Mouse (Mus musculus) MEL (cell line): ENCODE results near the gene Srsf11. TPM values are rescaled to one million over a fixed set of nuclear protein-coding genes. Genes with fewer than 3 reads are reported as not detected.

ENCODE experiments used
- DNase-seq: peaks from one replicate; pipeline ENCODE4 v3.0.0; 2011; ENCODE audit warnings: low read depth, low spot score
- H3K27ac ChIP-seq: 2 replicates; pipeline ENCODE4 v1.5.1; 2012; ENCODE audit warnings: low read depth, mild to moderate bottlenecking, control low read depth, low read length, moderate library complexity; ENCODE audit not compliant: control insufficient read depth
- H3K27me3 ChIP-seq, 2 experiments: fragments of 150-350 bp in 1 of 2; sonication (generic) in 1 of 2; 2 replicates each; pipeline ENCODE4 v1.6.1; 2012; ENCODE audit warnings: low read length in 2 of 2, mild to moderate bottlenecking in 2 of 2, improper control_type of control experiment in 1 of 2, moderate library complexity in 1 of 2; ENCODE audit not compliant: insufficient read depth in 2 of 2, control insufficient read depth in 1 of 2
- H3K36me3 ChIP-seq, 2 experiments: 2 replicates each; pipeline ENCODE4 v1.6.1; 2012 to 2014; ENCODE audit warnings: low read length in 2 of 2, improper control_type of control experiment in 1 of 2, inconsistent platforms in 1 of 2, mild to moderate bottlenecking in 1 of 2; ENCODE audit not compliant: insufficient read depth in 2 of 2, control insufficient read depth in 1 of 2
- H3K4me1 ChIP-seq, 2 experiments: fragments of 150-350 bp in 1 of 2; sonication (generic) in 1 of 2; 2 replicates each; pipeline ENCODE4 v1.6.1; 2012; ENCODE audit warnings: low read length in 2 of 2, improper control_type of control experiment in 1 of 2, mild to moderate bottlenecking in 1 of 2; ENCODE audit not compliant: insufficient read depth in 2 of 2, control insufficient read depth in 1 of 2
- H3K4me3 ChIP-seq, 2 experiments: fragments of 150-350 bp in 1 of 2; sonication (generic) in 1 of 2; 2 replicates each; pipeline ENCODE4 v1.5.1; 2012; ENCODE audit warnings: low read depth in 2 of 2, low read length in 2 of 2, mild to moderate bottlenecking in 2 of 2, moderate library complexity in 2 of 2, control low read depth in 1 of 2, improper control_type of control experiment in 1 of 2; ENCODE audit not compliant: control insufficient read depth in 1 of 2, insufficient read depth in 1 of 2
- H3K79me2 ChIP-seq: 2 replicates; pipeline ENCODE4 v1.6.1; 2012; ENCODE audit warnings: mild to moderate bottlenecking, low read length, moderate library complexity; ENCODE audit not compliant: control insufficient read depth, poor library complexity, insufficient read depth
- H3K9ac ChIP-seq: 2 replicates; pipeline ENCODE4 v1.6.1; 2012; ENCODE audit warnings: low read depth, mild to moderate bottlenecking, control low read depth, low read length, moderate library complexity; ENCODE audit not compliant: control insufficient read depth, poor library complexity, severe bottlenecking
- H3K9me3 ChIP-seq: fragments of 150-350 bp; sonication (generic); replicated peaks from 2 replicates; pipeline ENCODE4 v1.6.1; 2012; ENCODE audit warnings: mild to moderate bottlenecking, low read length, improper control_type of control experiment, moderate library complexity; ENCODE audit not compliant: insufficient read depth
- CTCF ChIP-seq, 3 experiments: IDR thresholded peaks in 2 of 3; conservative IDR thresholded peaks in 1 of 3; 2 replicates each; pipeline ENCODE4 v1.5.1; 2011 to 2012; ENCODE audit warnings: low read length in 3 of 3, low read depth in 2 of 3, mild to moderate bottlenecking in 2 of 3, improper control_type of control experiment in 1 of 3, inconsistent platforms in 1 of 3, mixed read lengths in 1 of 3, moderate library complexity in 1 of 3; ENCODE audit not compliant: control insufficient read depth in 1 of 3, insufficient read depth in 1 of 3, poor library complexity in 1 of 3, severe bottlenecking in 1 of 3
- ELF1 ChIP-seq: IDR thresholded peaks from 2 replicates; pipeline ENCODE4 v1.6.1; 2014; ENCODE audit warnings: low read depth, mild to moderate bottlenecking, inconsistent platforms, low read length, improper control_type of control experiment, moderate library complexity
- HCFC1 ChIP-seq: IDR thresholded peaks from 2 replicates; pipeline ENCODE4 v1.6.1; 2012; ENCODE audit warnings: low read depth, mild to moderate bottlenecking, inconsistent platforms, low read length, improper control_type of control experiment, moderate library complexity
- KAT2A ChIP-seq: conservative IDR thresholded peaks from 2 replicates; pipeline ENCODE4 v1.6.1; 2012; ENCODE audit warnings: low read depth, low read length, improper control_type of control experiment, inconsistent platforms
- MAX ChIP-seq: IDR thresholded peaks from 2 replicates; pipeline ENCODE4 v1.6.1; 2011; ENCODE audit warnings: low read length, improper control_type of control experiment
- MYB ChIP-seq: IDR thresholded peaks from 2 replicates; pipeline ENCODE4 v1.6.1; 2011; ENCODE audit warnings: mild to moderate bottlenecking, low read depth, low read length, improper control_type of control experiment
- MYC ChIP-seq: IDR thresholded peaks from 2 replicates; pipeline ENCODE4 v1.6.1; 2011; ENCODE audit warnings: low read depth, mild to moderate bottlenecking, low read length, improper control_type of control experiment, moderate library complexity
- NRF1 ChIP-seq: IDR thresholded peaks from 2 replicates; pipeline ENCODE4 v1.6.1; 2014; ENCODE audit warnings: low read depth, mild to moderate bottlenecking, inconsistent platforms, low read length, improper control_type of control experiment, moderate library complexity; ENCODE audit not compliant: poor library complexity, insufficient read depth, severe bottlenecking
- POLR2AphosphoS2 ChIP-seq: IDR thresholded peaks from 2 replicates; pipeline ENCODE4 v1.6.1; 2011; ENCODE audit warnings: low read length, improper control_type of control experiment
- RAD21 ChIP-seq: IDR thresholded peaks from 2 replicates; pipeline ENCODE4 v1.6.1; 2011; ENCODE audit warnings: mild to moderate bottlenecking, low read depth, low read length, improper control_type of control experiment
- SMC3 ChIP-seq: IDR thresholded peaks from 2 replicates; pipeline ENCODE4 v1.6.1; 2011; ENCODE audit warnings: low read depth, low read length, improper control_type of control experiment
- USF1 ChIP-seq: IDR thresholded peaks from 2 replicates; pipeline ENCODE4 v1.6.1; 2014; ENCODE audit warnings: low read depth, mild to moderate bottlenecking, inconsistent platforms, low read length, improper control_type of control experiment, moderate library complexity
- ZC3H11A ChIP-seq: IDR thresholded peaks from 2 replicates; pipeline ENCODE4 v1.6.1; 2012; ENCODE audit warnings: low read depth, mild to moderate bottlenecking, inconsistent platforms, low read length, improper control_type of control experiment
- ZKSCAN1 ChIP-seq: IDR thresholded peaks from 2 replicates; pipeline ENCODE4 v1.6.1; 2012; ENCODE audit warnings: low read depth, mild to moderate bottlenecking, inconsistent platforms, low read length, improper control_type of control experiment, moderate library complexity
- ZMIZ1 ChIP-seq: IDR thresholded peaks from 2 replicates; pipeline ENCODE4 v1.6.1; 2012; ENCODE audit warnings: low read depth, mild to moderate bottlenecking, inconsistent platforms, low read length, improper control_type of control experiment, moderate library complexity
- ZNF384 ChIP-seq: IDR thresholded peaks from 2 replicates; pipeline ENCODE4 v1.6.1; 2012; ENCODE audit warnings: low read depth, mild to moderate bottlenecking, inconsistent platforms, low read length, improper control_type of control experiment
- polyA plus RNA-seq, 2 experiments: library from polyadenylated mRNA; stranded (reverse) in 1 of 2; unstranded in 1 of 2; fragments of >175 nt in 1 of 2; fragments of >200 nt in 1 of 2; gene quantifications; 2 replicates each; pipeline versions ENCODE4 v1.2.1 to v1.2.4; 2012; ENCODE audit warnings: low replicate concordance in 2 of 2, low read depth in 1 of 2; ENCODE audit not compliant: insufficient read length in 2 of 2, insufficient read depth in 1 of 2, missing spikeins in 1 of 2
- total RNA-seq: library from RNA; depleted of rRNA; stranded (reverse); fragments of 300-350 nt; gene quantifications from 2 replicates; pipeline ENCODE4 v1.2.3, GENCODE M21; 2012

The Srsf11 gene
- total and polyA plus RNA-seq, 3 experiments = 112 to 486 (median 215) TPM

DNA sequence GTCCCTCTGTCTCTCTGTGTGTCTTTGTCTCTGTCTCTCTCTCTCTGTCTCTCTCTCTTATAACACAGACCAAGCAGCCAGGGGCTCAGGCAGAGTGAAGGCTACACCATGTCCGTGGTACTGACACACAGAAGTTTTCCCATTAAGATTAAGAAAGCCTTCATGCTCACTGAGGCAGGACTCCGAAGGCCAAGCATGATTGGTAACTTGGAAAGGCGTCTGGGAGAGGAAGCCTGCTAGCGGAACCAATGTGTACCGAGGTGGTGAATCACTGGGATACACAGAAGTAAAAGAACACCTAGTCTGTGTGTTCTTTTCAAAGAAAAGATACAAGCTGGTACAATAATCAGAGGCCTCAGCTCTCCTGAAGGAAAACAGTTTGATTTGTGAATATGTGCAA, 41.4 kb upstream of the Srsf11 start:
- no peak for DNase-seq
- Histone ChIP-seq H3K9me3 (no peaks in the 10 kb centered on the region), H3K4me3 (no peak overlapping the region), H3K9ac (no peak overlapping the region), H3K27ac (no peak overlapping the region), H3K36me3 (no peaks in the 10 kb centered on the region), H3K79me2 (no peaks in the 10 kb centered on the region), H3K27me3 (peaks cover 3 to 8% of the 10 kb centered on the region in 2 experiments), H3K4me1 (no peaks in the 10 kb centered on the region)
- TF ChIP-seq ZMIZ1 (no peak), HCFC1 (no peak), USF1 (no peak), MAX (no peak), ZNF384 (no peak), NRF1 (no peak), RAD21 (no peak), MYC (no peak)

GRCm38 (mm10) chr3:158077380-158077772, 40.9 kb upstream of the Srsf11 start:
- Histone ChIP-seq H3K27me3 (peaks cover 3 to 7% of the 10 kb centered on the region in 2 experiments), H3K36me3 (no peaks in the 10 kb centered on the region), H3K4me1 (no peaks in the 10 kb centered on the region), H3K79me2 (no peaks in the 10 kb centered on the region), H3K4me3 (no peak overlapping the region), H3K9me3 (no peaks in the 10 kb centered on the region), H3K9ac (no peak overlapping the region), H3K27ac (no peak overlapping the region)
- no peak for TF ChIP-seq ZKSCAN1
- TF ChIP-seq SMC3 = no peak
- TF ChIP-seq KAT2A = no peak
- TF ChIP-seq POLR2AphosphoS2 = no peak
- no peak for TF ChIP-seq ELF1
- no peak for DNase-seq

DNA sequence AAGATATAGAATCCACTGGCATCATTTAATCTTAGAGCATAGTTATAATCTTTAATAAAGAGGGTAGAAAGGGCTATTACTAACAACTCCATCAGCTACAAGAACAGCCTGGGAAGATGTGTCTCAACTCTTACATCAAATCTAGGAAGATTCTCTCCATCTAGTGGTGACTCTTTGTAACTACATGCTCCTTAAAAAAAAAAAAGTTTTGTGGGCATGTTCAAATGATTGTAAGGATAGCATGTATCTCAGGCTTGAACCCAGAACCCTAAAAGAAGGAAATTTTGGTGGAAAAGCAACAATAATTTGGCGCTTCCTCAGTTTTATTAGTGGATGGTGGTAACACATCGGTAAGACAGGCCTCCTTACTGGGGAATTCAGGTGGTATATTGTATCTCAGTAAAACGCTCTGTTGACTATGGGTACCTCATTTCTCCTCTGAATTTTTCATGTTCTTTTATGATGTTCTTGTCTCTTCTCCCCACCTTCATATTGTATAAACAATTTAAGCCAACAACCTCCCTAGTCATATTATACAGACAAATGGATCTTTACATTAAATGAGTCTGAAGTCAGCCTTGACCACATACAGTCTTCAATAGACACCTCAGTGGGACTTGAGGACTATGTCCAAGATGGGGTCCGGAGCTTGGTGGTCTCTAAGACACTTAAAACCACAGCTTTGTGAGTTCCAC, 40.4 kb upstream of the Srsf11 start:
- H3K27me3 ChIP-seq = peaks cover 3 to 6% of the 10 kb centered on the region in 2 experiments
- TF ChIP-seq ZMIZ1 (no peak), CTCF (IDR thresholded peaks at IDR 0.05 in 2 of 3, conservative IDR thresholded peaks at IDR 0.05 in 1 of 3; ENCODE audit: control insufficient read depth in 1 of 3, insufficient read depth in 1 of 3, low read depth in 2 of 3, low read length in 3 of 3, poor library complexity in 1 of 3, severe bottlenecking in 1 of 3) (peak; percentile 7 to 78 (median 69); a peak in 4 of 6 replicates), RAD21 (peak; percentile 75), ZC3H11A (peak; percentile 60), MYB (no peak), SMC3 (peak; percentile 84), ZNF384 (peak; percentile 95)
- no peak overlapping the region for H3K27ac ChIP-seq
- peak; percentile 65 for DNase-seq
- H3K9me3 ChIP-seq = no peaks in the 10 kb centered on the region
- H3K4me1 ChIP-seq = no peaks in the 10 kb centered on the region
- no peak overlapping the region for H3K4me3 ChIP-seq
- no peaks in the 10 kb centered on the region for H3K36me3 ChIP-seq
- no peak overlapping the region for H3K9ac ChIP-seq
- H3K79me2 ChIP-seq = no peaks in the 10 kb centered on the region
